Mouse (Mus musculus) limb, embryonic 15.5 days (tissue): ENCODE results near the gene Gm4788. TPM values are rescaled to one million over a fixed set of nuclear protein-coding genes. Genes with fewer than 3 reads are reported as not detected.
"Not testable (repeated sequence)": the region's sequence is repeated elsewhere in the genome, so short reads cannot be mapped to it uniquely, and the experiment has no call there.

Experiments used
- ATAC-seq: fragments of 200-750 bp; cut with Nextera tagmentation; 2 replicates; pipeline ENCODE4 v1.8.0; 2017; ENCODE audit warnings: low read depth, moderate TSS enrichment; ENCODE audit not compliant: insufficient number of reproducible peaks, low FRiP score, low TSS enrichment
- H3K27ac ChIP-seq: fragments of 300-500 bp; sonication (generic); 2 replicates; pipeline ENCODE4 v1.5.1; 2015; ENCODE audit warnings: moderate library complexity, mild to moderate bottlenecking, inconsistent platforms
- H3K27me3 ChIP-seq: fragments of 300-500 bp; sonication (generic); 2 replicates; pipeline ENCODE4 v1.6.1; 2015; ENCODE audit warnings: inconsistent platforms
- H3K36me3 ChIP-seq: fragments of 300-500 bp; sonication (generic); 2 replicates; pipeline ENCODE4 v1.6.1; 2015; ENCODE audit warnings: inconsistent platforms
- H3K4me1 ChIP-seq: fragments of 300-500 bp; sonication (generic); 2 replicates; pipeline ENCODE4 v1.6.1; 2015; ENCODE audit warnings: inconsistent platforms
- H3K4me2 ChIP-seq: fragments of 300-500 bp; sonication (generic); 2 replicates; pipeline ENCODE4 v1.6.1; 2015; ENCODE audit warnings: mild to moderate bottlenecking, inconsistent platforms
- H3K4me3 ChIP-seq: fragments of 300-500 bp; sonication (generic); 2 replicates; pipeline ENCODE4 v1.5.1; 2015; ENCODE audit warnings: mild to moderate bottlenecking, inconsistent platforms
- H3K9ac ChIP-seq: fragments of 300-500 bp; sonication (generic); 2 replicates; pipeline ENCODE4 v1.6.1; 2015; ENCODE audit warnings: inconsistent platforms
- H3K9me3 ChIP-seq: fragments of 300-500 bp; sonication (generic); 2 replicates; pipeline ENCODE4 v1.6.1; 2016; ENCODE audit warnings: inconsistent platforms
- WGBS: fragments of 180-500 bp; shearing (Covaris S2); methylation state at CpG from one replicate; pipeline ENCODE4 v1.1.7; 2015; 5-methylcytosine and 5-hydroxymethylcytosine counted together
- polyA plus RNA-seq: library from polyadenylated mRNA; unstranded; fragments of >200 nt; fragmentation: Nextera tagmentation; extraction: Ambion mirVana; gene quantifications from 2 replicates; pipeline ENCODE4 v1.2.1, GENCODE M21; 2015

Gm4788 gene
- polyA plus RNA-seq: not detected in 2 replicates

- H3K4me2 ChIP-seq: no peak within 1 kb of the TSS
- no peak within 1 kb of the TSS for H3K27ac ChIP-seq
- no peaks in the 10 kb centered on the region for H3K27me3 ChIP-seq
- H3K4me3 ChIP-seq: no peak within 1 kb of the TSS
- no peaks in the 10 kb centered on the region for H3K4me1 ChIP-seq
- WGBS: 91% methylated on average over 1 of the region's 1 CpGs
- H3K9ac ChIP-seq: no peak within 1 kb of the TSS
- no peak for ATAC-seq
- no peaks in the 10 kb centered on the region for H3K36me3 ChIP-seq
- no peaks in the 10 kb centered on the region for H3K9me3 ChIP-seq
Measured at GRCm38 (mm10) chr1:139781143-139781542, at the start of gene Gm4788. Gene Gm4788, minus strand, starts transcription at chr1:139781243.

- Histone ChIP-seq H3K36me3 (no peaks in the 10 kb centered on the region), H3K9ac (no peak overlapping the region), H3K27ac (no peak overlapping the region), H3K4me3 (no peak overlapping the region), H3K27me3 (no peaks in the 10 kb centered on the region), H3K4me1 (no peaks in the 10 kb centered on the region), H3K4me2 (no peak overlapping the region), H3K9me3 (no peaks in the 10 kb centered on the region)
- ATAC-seq: no peak
Measured at GRCm38 (mm10) chr1:139808594-139808993, 27.6 kb upstream of the Gm4788 start.

GRCm38 (mm10) chr1:139769913-139770312 lies 11.1 kb downstream of the Gm4788 start:
- H3K4me1 ChIP-seq, H3K36me3 ChIP-seq, H3K27me3 ChIP-seq, H3K4me3 ChIP-seq, H3K9ac ChIP-seq, H3K9me3 ChIP-seq, H3K4me2 ChIP-seq, ATAC-seq, H3K27ac ChIP-seq: not testable (repeated sequence)
- WGBS: 72% methylated on average over 3 of the region's 3 CpGs

- not testable (repeated sequence) for H3K9ac ChIP-seq, H3K4me1 ChIP-seq, H3K4me3 ChIP-seq, ATAC-seq, H3K9me3 ChIP-seq, H3K27me3 ChIP-seq, H3K36me3 ChIP-seq, H3K4me2 ChIP-seq, H3K27ac ChIP-seq
- WGBS: 84% methylated on average over 15 of the region's 22 CpGs
Measured at GRCm38 (mm10) chr1:139716681-139717080, 64.4 kb downstream of the Gm4788 start.

GRCm38 (mm10) chr1:139716249-139716648 lies 64.8 kb downstream of the Gm4788 start:
- H3K9me3 ChIP-seq, H3K9ac ChIP-seq, H3K27me3 ChIP-seq, H3K4me3 ChIP-seq, H3K27ac ChIP-seq, H3K4me2 ChIP-seq, ATAC-seq, H3K4me1 ChIP-seq, H3K36me3 ChIP-seq: not testable (repeated sequence)
- WGBS: 90% methylated on average over 15 of the region's 16 CpGs

- not testable (repeated sequence) for H3K9ac ChIP-seq, H3K27me3 ChIP-seq, H3K36me3 ChIP-seq, H3K27ac ChIP-seq, H3K4me3 ChIP-seq, H3K4me1 ChIP-seq, H3K9me3 ChIP-seq, H3K4me2 ChIP-seq, ATAC-seq
- WGBS: 89% methylated on average over 18 of the region's 18 CpGs
Measured at GRCm38 (mm10) chr1:139649921-139650320, 131.1 kb downstream of the Gm4788 start.

Other genes with a start within 250 kb of the Gm4788 start
- gene Cfhr1, start 221.0 kb downstream of the Gm4788 start, polyA plus RNA-seq: not detected in 2 replicates
- gene Cfhr2, start 77.5 kb upstream of the Gm4788 start, polyA plus RNA-seq: 0.13 and 0.16 TPM in 2 replicates